Mouse (Mus musculus) kidney, adult 8-10 months (tissue): ENCODE results near the gene Lrsam1.
"Not testable (repeated sequence)": the region's sequence is repeated elsewhere in the genome, so short reads cannot be mapped to it uniquely, and the experiment has no call there.

Experiments
- DNase-seq, 2 experiments: peaks; one replicate each; pipeline ENCODE4 v3.0.0; 2022

Lrsam1 gene

GRCm38 (mm10) chr2:32961192-32961995 lies at the start of gene Lrsam1, which contains the start of gene Rpl12:
Gene Lrsam1, minus strand, starts transcription at chr2:32961614.
Gene Rpl12, plus strand, starts transcription at chr2:32961559.
- peak; percentile 90 to 94 for DNase-seq

- not testable (repeated sequence) for DNase-seq
These were observed 47.6 kb upstream of the Lrsam1 start for GRCm38 (mm10) chr2:33009055-33009454.

GRCm38 (mm10) chr2:33005041-33005440 lies 43.6 kb upstream of the Lrsam1 start:
- no peak for DNase-seq

GRCm38 (mm10) chr2:33002144-33002543 lies 40.7 kb upstream of the Lrsam1 start:
- no peak for DNase-seq

- no peak for DNase-seq
These were observed 38.3 kb upstream of the Lrsam1 start for GRCm38 (mm10) chr2:32999752-33000151.

GRCm38 (mm10) chr2:32997792-32998191 lies 36.4 kb upstream of the Lrsam1 start:
- DNase-seq: no peak

GRCm38 (mm10) chr2:32997081-32997480 lies 35.7 kb upstream of the Lrsam1 start:
- DNase-seq: no peak

- DNase-seq: no peak
These were observed 30.7 kb upstream of the Lrsam1 start for GRCm38 (mm10) chr2:32992130-32992529.

- no peak for DNase-seq
These were observed 28.9 kb upstream of the Lrsam1 start for GRCm38 (mm10) chr2:32990167-32990832.

GRCm38 (mm10) chr2:32989376-32989775 lies 28.0 kb upstream of the Lrsam1 start:
- no peak for DNase-seq

- DNase-seq: no peak
These were observed 24.4 kb upstream of the Lrsam1 start for GRCm38 (mm10) chr2:32985844-32986243.

GRCm38 (mm10) chr2:32983617-32984016 lies 22.2 kb upstream of the Lrsam1 start:
- no peak for DNase-seq

- no peak for DNase-seq
These were observed 21.3 kb upstream of the Lrsam1 start for GRCm38 (mm10) chr2:32982700-32983099.

- DNase-seq: peak; percentile 93 to 94
These were observed 20.4 kb upstream of the Lrsam1 start, which contains the start of gene Slc2a8 for GRCm38 (mm10) chr2:32981725-32982271. Gene Slc2a8, minus strand, starts transcription at chr2:32982083.

- no peak for DNase-seq
These were observed 19.9 kb upstream of the Lrsam1 start for GRCm38 (mm10) chr2:32981281-32981680.

- DNase-seq: no peak
These were observed 18.3 kb upstream of the Lrsam1 start for GRCm38 (mm10) chr2:32979675-32980074.

- DNase-seq: no peak
These were observed 17.3 kb upstream of the Lrsam1 start for GRCm38 (mm10) chr2:32978675-32979074.

GRCm38 (mm10) chr2:32977114-32977513 lies 15.7 kb upstream of the Lrsam1 start:
- DNase-seq: no peak

- no peak for DNase-seq
These were observed 12.8 kb upstream of the Lrsam1 start for GRCm38 (mm10) chr2:32974216-32974615.

GRCm38 (mm10) chr2:32971235-32971634 lies 9.8 kb upstream of the Lrsam1 start:
- DNase-seq: no peak

- DNase-seq: no peak
These were observed 7.9 kb upstream of the Lrsam1 start for GRCm38 (mm10) chr2:32969326-32969725.

- no peak for DNase-seq
These were observed 6.7 kb upstream of the Lrsam1 start for GRCm38 (mm10) chr2:32968024-32968614.
